Mouse (Mus musculus): ENCODE data around the gene Miga1. TPM values are rescaled to one million over a fixed set of nuclear protein-coding genes. Genes with fewer than 3 reads are reported as not detected.

Gene Miga1
- polyA plus RNA-seq, 1 experiment from 2014 or later, result 9.1 TPM

- peak overlapping the region; percentile 8; the same call in 1 of the 2 replicates for H3K4me3 ChIP-seq
- peak overlapping the region; percentile 78 for H3K4me2 ChIP-seq
- H3K36me3 ChIP-seq, result peaks cover 12% of the 10 kb centered on the region
- H3K4me1 ChIP-seq, result peaks cover 63% of the 10 kb centered on the region
- 80% methylated on average over 10 of the region's 10 CpGs for WGBS (ENCODE audit: insufficient replicate concordance)
- H3K27me3 ChIP-seq (replicated peaks), result no peaks in the 10 kb centered on the region
- H3K9ac ChIP-seq, result no peak overlapping the region
- H3K9me3 ChIP-seq (replicated peaks), result no peaks in the 10 kb centered on the region
- no peak for ATAC-seq
- no peak overlapping the region for H3K27ac ChIP-seq
Observed at GRCm38 (mm10) chr3:152348011-152348830, 8.0 kb upstream of the Miga1 start.

GRCm38 (mm10) chr3:152347227-152347626, 7.0 kb upstream of the Miga1 start:
- Histone ChIP-seq H3K9me3 (replicated peaks) (no peaks in the 10 kb centered on the region), H3K4me3 (peak overlapping the region; percentile 81), H3K36me3 (peaks cover 8% of the 10 kb centered on the region), H3K27me3 (replicated peaks) (no peaks in the 10 kb centered on the region), H3K4me2 (peak overlapping the region; percentile 78), H3K9ac (peak overlapping the region; percentile 86), H3K27ac (peak overlapping the region; percentile 87), H3K4me1 (peaks cover 58% of the 10 kb centered on the region)
- WGBS (ENCODE audit: insufficient replicate concordance), result 19% methylated on average over 3 of the region's 3 CpGs
- ATAC-seq, result peak; percentile 66

- peak overlapping the region; percentile 81 for H3K4me3 ChIP-seq
- H3K4me2 ChIP-seq, result peak overlapping the region; percentile 78
- peak; percentile 79 for ATAC-seq
- no peaks in the 10 kb centered on the region for H3K27me3 ChIP-seq (replicated peaks)
- no peaks in the 10 kb centered on the region for H3K9me3 ChIP-seq (replicated peaks)
- peak overlapping the region; percentile 86 for H3K9ac ChIP-seq
- peak overlapping the region; percentile 87 for H3K27ac ChIP-seq
- H3K4me1 ChIP-seq, result peaks cover 57% of the 10 kb centered on the region
- under 1% methylated on average over 54 of the region's 54 CpGs for WGBS (ENCODE audit: insufficient replicate concordance)
- peaks cover 8% of the 10 kb centered on the region for H3K36me3 ChIP-seq
Observed at GRCm38 (mm10) chr3:152346633-152347141, 6.5 kb upstream of the Miga1 start.

- peak within 1 kb of the TSS; percentile 78 for H3K4me2 ChIP-seq
- H3K36me3 ChIP-seq, result peaks cover 8% of the 10 kb centered on the region
- H3K9me3 ChIP-seq (replicated peaks), result no peaks in the 10 kb centered on the region
- peak; percentile 95 for ATAC-seq
- WGBS (ENCODE audit: insufficient replicate concordance), result 7% methylated on average over 41 of the region's 44 CpGs
- peaks cover 51% of the 10 kb centered on the region for H3K4me1 ChIP-seq
- peak within 1 kb of the TSS; percentile 86 for H3K9ac ChIP-seq
- no peaks in the 10 kb centered on the region for H3K27me3 ChIP-seq (replicated peaks)
- H3K4me3 ChIP-seq, result peak within 1 kb of the TSS; percentile 81
- H3K27ac ChIP-seq, result peak within 1 kb of the TSS; percentile 87
Observed at GRCm38 (mm10) chr3:152345732-152346632, 5.8 kb upstream of the Miga1 start, which contains the start of gene Usp33. Gene Usp33 (plus strand): TSS chr3:152346478.

- H3K4me2 ChIP-seq, result no peak overlapping the region
Observed at GRCm38 (mm10) chr3:152342961-152343517, 2.8 kb upstream of the Miga1 start.

GRCm38 (mm10) chr3:152336085-152336484, 4.1 kb downstream of the Miga1 start:
- peaks cover 19% of the 10 kb centered on the region for H3K4me1 ChIP-seq
- H3K4me2 ChIP-seq, result no peak overlapping the region
- ATAC-seq, result no peak
- WGBS (ENCODE audit: insufficient replicate concordance), result 71% methylated on average over 8 of the region's 8 CpGs
- no peaks in the 10 kb centered on the region for H3K27me3 ChIP-seq (replicated peaks)
- H3K36me3 ChIP-seq, result peaks cover 57% of the 10 kb centered on the region
- no peak overlapping the region for H3K4me3 ChIP-seq
- H3K9me3 ChIP-seq (replicated peaks), result no peaks in the 10 kb centered on the region
- no peak overlapping the region for H3K9ac ChIP-seq
- no peak overlapping the region for H3K27ac ChIP-seq

More at GRCm38 (mm10) chr3:152342961-152343517, 2.8 kb upstream of the Miga1 start:
- Histone ChIP-seq H3K4me3 (no peak overlapping the region), H3K27me3 (replicated peaks) (no peaks in the 10 kb centered on the region), H3K4me1 (peaks cover 48% of the 10 kb centered on the region), H3K27ac (no peak overlapping the region), H3K36me3 (0 out of 2 replicates have a peak, but pooled peaks cover 2% of the 10 kb centered on the region), H3K9ac (no peak overlapping the region), H3K9me3 (replicated peaks) (no peaks in the 10 kb centered on the region)
- no peak for ATAC-seq
- WGBS (ENCODE audit: insufficient replicate concordance), result 82% methylated on average over 15 of the region's 15 CpGs

- no peaks in the 10 kb centered on the region for H3K27me3 ChIP-seq (replicated peaks)
- no peak overlapping the region for H3K4me3 ChIP-seq
- WGBS (ENCODE audit: insufficient replicate concordance), result 74% methylated on average over 10 of the region's 10 CpGs
- no peaks in the 10 kb centered on the region for H3K9me3 ChIP-seq (replicated peaks)
- no peak overlapping the region for H3K4me2 ChIP-seq
- H3K4me1 ChIP-seq, result peaks cover 1% of the 10 kb centered on the region; the same call in 1 of the 2 replicates
- H3K36me3 ChIP-seq, result peaks cover 57% of the 10 kb centered on the region
- no peak overlapping the region for H3K27ac ChIP-seq
- ATAC-seq, result no peak
- no peak overlapping the region for H3K9ac ChIP-seq
Observed at GRCm38 (mm10) chr3:152333641-152334040, 6.6 kb downstream of the Miga1 start.

GRCm38 (mm10) chr3:152332545-152333300, 7.5 kb downstream of the Miga1 start:
- H3K4me3 ChIP-seq, result no peak overlapping the region
- H3K4me1 ChIP-seq, result no peaks in the 10 kb centered on the region
- ATAC-seq, result peak; percentile 5; the same call in 1 of the 2 replicates
- no peak overlapping the region for H3K4me2 ChIP-seq
- no peak overlapping the region for H3K9ac ChIP-seq
- no peak overlapping the region for H3K27ac ChIP-seq
- peaks cover 53% of the 10 kb centered on the region for H3K36me3 ChIP-seq
- H3K9me3 ChIP-seq (replicated peaks), result no peaks in the 10 kb centered on the region
- WGBS (ENCODE audit: insufficient replicate concordance), result 85% methylated on average over 15 of the region's 15 CpGs
- H3K27me3 ChIP-seq (replicated peaks), result no peaks in the 10 kb centered on the region

- Histone ChIP-seq H3K9ac (no peak overlapping the region), H3K4me3 (no peak overlapping the region), H3K27ac (no peak overlapping the region), H3K4me2 (no peak overlapping the region), H3K36me3 (peaks cover 47% of the 10 kb centered on the region), H3K4me1 (no peaks in the 10 kb centered on the region), H3K9me3 (replicated peaks) (no peaks in the 10 kb centered on the region), H3K27me3 (replicated peaks) (no peaks in the 10 kb centered on the region)
- 93% methylated on average over 6 of the region's 6 CpGs for WGBS (ENCODE audit: insufficient replicate concordance)
- 0 out of 2 replicates have a peak, but pooled peaks have one; percentile 37 for ATAC-seq
Observed at GRCm38 (mm10) chr3:152332104-152332503, 8.1 kb downstream of the Miga1 start.

GRCm38 (mm10) chr3:152321765-152322547, 18.3 kb downstream of the Miga1 start:
- H3K4me2 ChIP-seq, result no peak overlapping the region
- H3K27ac ChIP-seq, result no peak overlapping the region
- H3K4me1 ChIP-seq, result peaks cover 3% of the 10 kb centered on the region
- ATAC-seq, result no peak
- H3K27me3 ChIP-seq (replicated peaks), result no peaks in the 10 kb centered on the region
- no peak overlapping the region for H3K9ac ChIP-seq
- H3K36me3 ChIP-seq, result peaks cover 20% of the 10 kb centered on the region
- 86% methylated on average over 8 of the region's 8 CpGs for WGBS (ENCODE audit: insufficient replicate concordance)
- H3K4me3 ChIP-seq, result no peak overlapping the region
- H3K9me3 ChIP-seq (replicated peaks), result no peaks in the 10 kb centered on the region

All from liver, embryonic 12.5 days (tissue).